Mouse (Mus musculus): ENCODE results near the gene Foxj1.

Foxj1 gene

DNA sequence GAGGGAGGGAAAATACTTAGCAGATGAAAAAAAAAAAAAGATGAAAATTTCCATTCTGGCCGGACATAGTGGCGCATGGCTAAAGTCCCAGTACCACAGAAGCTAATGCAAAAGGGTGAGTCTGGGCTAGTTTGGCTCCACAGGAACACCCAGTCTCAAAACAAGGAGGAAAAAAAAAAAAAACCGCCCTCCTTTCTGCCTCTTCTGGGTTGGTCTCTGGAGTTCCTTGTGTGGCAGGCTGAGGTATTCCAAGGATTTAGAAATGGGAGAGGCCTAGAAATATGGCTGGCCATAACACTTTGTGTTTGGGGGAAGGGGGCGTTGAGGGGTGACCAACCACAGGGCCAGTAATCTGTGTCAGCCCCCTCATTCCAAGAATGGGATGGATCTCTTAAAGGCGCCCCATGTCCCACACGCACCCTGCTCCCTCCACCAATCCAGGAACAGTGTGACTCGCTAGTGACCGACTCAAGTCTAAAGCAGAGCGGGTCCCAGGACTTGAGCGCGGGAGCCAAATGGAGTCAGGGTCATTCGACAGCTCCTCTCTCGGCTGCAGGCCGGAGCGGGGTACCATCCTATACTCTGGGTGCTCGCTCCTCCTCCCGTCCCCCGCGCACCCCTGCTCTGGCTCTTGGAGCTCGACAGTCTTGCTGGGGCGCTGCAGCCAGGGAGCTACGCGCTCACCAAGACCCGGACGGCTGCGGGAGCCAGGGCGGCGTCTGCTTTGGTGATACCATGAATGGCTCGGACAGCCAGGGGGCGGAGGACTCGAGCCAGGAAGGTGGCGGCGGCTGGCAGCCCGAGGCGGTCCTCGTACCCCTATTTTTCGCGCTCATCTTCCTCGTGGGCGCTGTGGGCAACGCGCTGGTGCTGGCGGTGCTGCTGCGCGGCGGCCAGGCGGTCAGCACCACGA is 54.2 kb downstream of the Foxj1 start, which contains the start of gene Galr2:
Gene Galr2 (plus strand): TSS at position 189 of the 913 bp plus-strand sequence.
- in situ Hi-C loops (cut with MboI; ENCODE audit: unreplicated experiment in 2 of 2): no loop called here

Measured in v-Abl transformed pro-B cells (cell line).